Mouse (Mus musculus) E14TG2a.4 (cell line): ENCODE results near the gene Polr3gl.

Experiments
- H3K27me3 ChIP-seq: 2 replicates; pipeline ENCODE4 v1.6.1; 2014; ENCODE audit warnings: low read length, control low read depth; ENCODE audit not compliant: insufficient read depth
- H3K36me3 ChIP-seq: 2 replicates; pipeline ENCODE4 v1.6.1; 2014; ENCODE audit warnings: low read length, control low read depth; ENCODE audit not compliant: insufficient read depth
- H3K4me1 ChIP-seq: replicated peaks from 2 replicates; pipeline ENCODE4 v1.6.1; 2014; ENCODE audit warnings: low read depth, low read length, control low read depth
- H3K4me3 ChIP-seq: replicated peaks from 2 replicates; pipeline ENCODE4 v1.5.1; 2014; ENCODE audit warnings: mild to moderate bottlenecking, low read length
- H3K9me3 ChIP-seq: 2 replicates; pipeline ENCODE4 v1.6.1; 2014; ENCODE audit warnings: low read length, control low read depth
- CTCF ChIP-seq: conservative IDR thresholded peaks from 2 replicates; pipeline ENCODE4 v1.5.1; 2014; ENCODE audit warnings: low read length
- NANOG ChIP-seq: IDR thresholded peaks from 2 replicates; pipeline ENCODE4 v1.6.1; 2014; ENCODE audit warnings: borderline replicate concordance, low read length, mixed read lengths
- POU5F1 ChIP-seq: IDR thresholded peaks from 2 replicates; pipeline ENCODE4 v1.6.1; 2014; ENCODE audit warnings: low read length, borderline replicate concordance

The Polr3gl gene

DNA sequence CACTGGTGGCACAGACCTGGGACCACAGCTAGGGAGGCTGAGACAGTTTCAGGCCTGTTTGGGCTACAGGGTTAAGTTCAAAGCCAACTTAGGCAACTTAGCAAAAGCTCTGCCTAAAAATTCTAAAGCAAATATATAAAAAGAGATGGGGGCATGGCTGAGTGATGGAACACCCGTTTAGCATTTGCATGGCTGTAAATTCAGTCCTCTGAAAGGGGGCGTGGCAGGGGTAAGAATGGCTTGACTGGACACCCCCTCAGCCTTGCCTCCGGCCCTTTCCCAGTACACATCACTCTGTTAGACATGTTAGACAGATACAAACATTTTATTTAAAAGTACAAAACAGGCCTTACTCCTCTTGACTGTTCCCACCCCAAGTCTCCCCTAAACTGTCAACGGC, 16.4 kb downstream of the Polr3gl start:
- H3K36me3 ChIP-seq: peaks cover 25% of the 10 kb centered on the region
- TF ChIP-seq POU5F1: no peak
- no peak for TF ChIP-seq CTCF
- no peak for TF ChIP-seq NANOG
- H3K27me3 ChIP-seq: no peaks in the 10 kb centered on the region
- H3K4me3 ChIP-seq: peak overlapping the region; percentile 68
- H3K9me3 ChIP-seq: no peaks in the 10 kb centered on the region
- H3K4me1 ChIP-seq: peaks cover 95% of the 10 kb centered on the region

DNA sequence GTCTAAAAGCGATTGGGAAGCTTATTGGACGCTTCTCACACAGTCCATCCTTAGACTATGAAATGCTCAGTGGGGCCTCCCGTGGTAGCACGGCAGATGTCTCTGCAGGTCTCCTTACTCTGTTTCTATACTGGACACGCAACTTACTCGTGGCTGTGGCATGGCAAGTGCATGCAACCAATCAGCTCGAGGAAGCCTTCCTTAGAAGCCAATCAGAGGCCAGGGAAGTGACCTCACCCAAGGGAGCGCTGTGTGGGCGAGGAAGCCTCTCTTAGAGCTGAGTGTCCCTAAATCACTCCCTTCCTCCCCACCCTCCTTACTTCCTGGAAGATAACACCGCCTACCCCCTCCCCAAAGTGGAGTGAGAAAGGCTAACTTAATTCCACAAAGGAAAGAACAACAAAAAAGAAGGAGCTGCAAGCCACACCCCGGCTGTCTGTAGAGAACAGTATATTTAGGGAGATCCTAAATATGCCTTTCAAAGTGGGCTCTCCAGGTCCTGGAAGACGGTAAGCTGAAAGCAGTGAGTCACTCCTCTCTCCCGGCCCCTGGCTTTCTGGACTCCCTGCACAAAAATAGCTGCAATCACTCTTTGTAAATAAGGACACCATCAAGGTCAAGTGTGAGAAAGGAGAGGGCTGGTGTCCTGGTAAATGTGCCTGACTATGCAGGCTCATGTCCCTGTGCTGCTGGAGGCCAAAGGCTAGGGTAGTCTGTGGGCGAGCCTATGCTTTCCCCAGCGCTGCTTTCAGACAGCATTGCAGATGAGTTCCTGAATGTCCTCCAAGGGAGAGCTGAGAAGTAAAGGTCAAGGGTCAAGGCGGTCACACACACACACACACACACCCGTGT, 17.1 kb downstream of the Polr3gl start, which contains the start of gene Gm16253:
Gene Gm16253, plus strand, starts transcription at position 295 of the 852 bp plus-strand sequence.
- Histone ChIP-seq H3K4me3 (peak within 1 kb of the TSS; percentile 68), H3K9me3 (no peaks in the 10 kb centered on the region), H3K4me1 (peaks cover 90% of the 10 kb centered on the region), H3K27me3 (no peaks in the 10 kb centered on the region), H3K36me3 (peaks cover 25% of the 10 kb centered on the region)
- TF ChIP-seq NANOG: no peak
- TF ChIP-seq CTCF: no peak

DNA sequence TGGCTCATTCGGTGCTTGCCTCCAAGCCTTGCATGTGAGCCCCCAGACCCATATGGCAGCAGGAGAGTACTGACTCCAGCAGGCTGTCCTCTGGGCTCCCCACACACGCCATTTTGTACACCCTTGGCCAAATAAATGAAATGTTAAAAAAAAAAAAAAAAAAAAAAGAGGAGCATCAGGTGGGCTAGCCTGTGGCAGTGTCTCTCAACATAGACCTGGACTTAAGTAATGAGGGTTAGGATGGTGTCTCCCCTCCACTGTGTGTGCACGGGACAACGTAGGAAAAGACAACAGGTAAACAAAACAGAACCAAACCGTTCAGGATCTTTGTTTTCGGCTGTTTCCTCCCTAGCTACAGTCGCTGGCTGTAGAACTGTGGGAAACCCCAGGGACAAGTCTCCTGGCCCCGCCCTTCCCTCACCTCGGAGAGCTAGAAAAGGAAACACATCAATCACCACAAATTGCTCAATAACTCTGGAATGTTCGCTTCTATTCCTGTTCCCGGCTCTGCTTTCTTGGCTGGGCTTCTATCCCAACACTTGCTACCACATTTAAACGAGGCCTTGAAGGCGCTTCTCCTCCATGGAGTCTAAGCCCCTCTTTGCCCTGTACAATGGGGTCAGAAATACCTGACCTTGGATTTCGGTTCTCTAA, 17.8 kb downstream of the Polr3gl start:
- Histone ChIP-seq H3K4me3 (peak overlapping the region; percentile 68), H3K27me3 (no peaks in the 10 kb centered on the region), H3K9me3 (no peaks in the 10 kb centered on the region), H3K4me1 (peaks cover 89% of the 10 kb centered on the region), H3K36me3 (peaks cover 19% of the 10 kb centered on the region)
- no peak for TF ChIP-seq NANOG
- TF ChIP-seq POU5F1: no peak
- TF ChIP-seq CTCF: no peak

DNA sequence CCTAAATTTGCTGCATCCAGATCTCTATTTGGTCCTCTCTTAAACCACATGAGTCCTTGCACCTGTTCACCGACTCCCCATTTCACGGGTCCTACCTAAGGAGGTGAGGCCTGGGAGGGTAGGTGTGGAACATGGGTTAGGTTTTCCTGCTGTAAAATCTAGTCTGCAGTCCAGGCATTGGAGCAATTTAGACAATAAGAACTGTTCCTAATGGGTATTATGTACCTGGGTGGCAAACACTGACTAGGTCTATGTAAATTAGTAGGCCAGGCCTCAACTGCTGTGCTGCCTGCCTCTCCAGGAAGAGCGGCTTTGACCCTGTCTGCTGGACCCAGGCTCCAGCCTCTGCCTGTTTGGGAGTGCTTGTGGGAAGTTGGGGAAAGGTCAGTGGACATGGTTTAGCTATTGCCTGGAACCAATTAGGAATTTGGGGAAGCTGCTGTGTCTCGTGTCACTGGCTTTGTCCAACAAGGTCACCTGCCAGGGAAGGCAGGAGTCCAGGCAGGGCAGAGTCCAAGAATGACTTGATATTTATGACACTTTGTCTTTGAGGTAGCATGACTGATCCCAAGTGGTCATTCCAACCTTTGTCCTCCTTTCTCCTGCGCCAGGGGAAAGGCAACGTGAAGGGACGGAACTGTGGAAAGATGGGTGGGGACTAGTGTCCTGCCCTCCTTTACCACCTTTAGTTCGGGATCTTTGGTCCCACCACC, 18.6 kb downstream of the Polr3gl start:
- TF ChIP-seq CTCF (no peak), NANOG (no peak), POU5F1 (no peak)
- H3K4me3 ChIP-seq: peak overlapping the region; percentile 68
- H3K9me3 ChIP-seq: no peaks in the 10 kb centered on the region
- peaks cover 19% of the 10 kb centered on the region for H3K36me3 ChIP-seq
- H3K4me1 ChIP-seq: peaks cover 89% of the 10 kb centered on the region
- no peaks in the 10 kb centered on the region for H3K27me3 ChIP-seq

DNA sequence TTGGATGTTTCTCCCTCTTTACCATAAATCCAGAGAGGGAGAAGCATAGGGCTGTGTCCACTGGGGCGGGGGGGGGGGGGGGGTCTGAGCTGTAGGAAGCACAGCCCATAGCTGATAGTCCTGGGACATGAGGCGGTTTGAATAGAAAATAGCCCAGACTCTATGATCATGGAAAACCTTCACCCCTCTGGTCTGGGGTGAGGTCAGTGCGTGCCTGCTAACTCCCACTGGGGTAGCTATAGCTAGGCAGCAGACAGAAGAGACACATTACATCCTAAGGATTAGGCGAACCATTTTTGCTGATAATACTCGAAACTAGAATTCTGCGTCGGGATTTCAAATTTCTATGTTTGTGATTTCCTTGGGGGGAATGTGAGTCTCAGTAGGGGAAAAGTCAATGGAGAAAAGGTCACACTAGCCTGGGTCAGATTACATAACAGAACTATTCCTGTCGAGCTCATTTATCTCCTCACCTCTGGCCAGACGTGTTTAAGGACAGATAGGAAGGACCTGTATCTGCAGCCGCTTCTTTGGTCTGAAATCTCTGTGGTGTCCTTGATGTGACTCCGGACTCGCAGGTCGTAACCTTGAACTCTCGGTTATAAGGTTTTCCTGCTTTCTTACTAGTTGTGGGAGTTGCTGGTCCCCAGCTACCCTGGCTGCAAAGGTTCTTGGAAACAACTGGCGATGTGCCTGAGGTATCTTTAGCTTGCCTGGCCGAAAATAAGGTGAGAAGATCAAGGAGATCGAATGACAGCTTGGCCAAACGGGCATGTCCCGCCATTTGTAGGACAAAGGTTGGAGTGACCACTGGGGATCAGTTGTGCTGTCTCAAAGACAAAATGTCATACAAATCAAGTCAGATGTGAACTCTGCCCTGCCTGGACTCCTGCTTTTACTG, 20.1 kb downstream of the Polr3gl start:
- H3K9me3 ChIP-seq: no peaks in the 10 kb centered on the region
- H3K27me3 ChIP-seq: no peaks in the 10 kb centered on the region
- H3K36me3 ChIP-seq: peaks cover 8% of the 10 kb centered on the region
- TF ChIP-seq CTCF (no peak), POU5F1 (no peak), NANOG (no peak)
- peak overlapping the region; percentile 43 for H3K4me3 ChIP-seq
- peaks cover 89% of the 10 kb centered on the region for H3K4me1 ChIP-seq

DNA sequence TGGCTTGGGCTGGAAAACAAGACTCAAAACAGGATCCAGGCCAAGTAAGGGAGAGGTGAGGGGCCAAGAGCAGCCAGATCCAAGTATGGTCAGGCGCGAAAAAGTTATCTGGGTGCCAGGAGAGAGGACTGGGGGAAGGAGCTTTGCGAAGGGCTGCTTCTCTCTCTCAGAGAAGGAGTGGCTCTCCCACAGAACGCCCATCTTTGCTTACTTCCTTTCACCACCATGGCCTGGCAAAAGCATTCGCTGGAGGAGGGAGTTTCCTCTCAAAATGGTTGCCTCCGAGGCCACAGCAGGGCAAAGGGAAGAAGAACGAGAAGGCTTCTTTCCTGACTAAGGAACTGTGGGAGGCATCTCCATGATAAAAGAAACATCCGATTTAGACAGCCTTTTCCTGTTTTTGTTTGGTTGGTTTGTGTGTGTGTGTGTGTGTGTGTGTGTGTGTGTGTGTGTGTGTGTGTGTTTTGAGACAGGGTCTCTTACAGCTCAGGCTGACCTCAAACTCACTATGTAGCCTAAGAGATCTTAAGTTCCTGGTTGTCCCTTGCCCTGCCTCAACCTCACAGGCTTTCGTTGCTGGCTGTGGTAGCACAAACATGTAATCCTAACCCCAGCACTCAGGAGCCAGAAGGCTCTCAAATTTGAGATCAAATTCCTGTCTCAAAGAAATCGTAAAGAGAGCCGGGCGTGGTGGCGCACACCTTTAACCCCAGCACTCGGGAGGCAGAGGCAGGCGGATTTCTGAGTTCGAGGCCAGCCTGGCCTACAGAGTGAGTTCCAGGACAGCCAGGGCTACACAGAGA, 21.9 kb downstream of the Polr3gl start:
- Histone ChIP-seq H3K36me3 (peaks cover 5% of the 10 kb centered on the region; the same call in 1 of the 2 replicates), H3K4me1 (peaks cover 89% of the 10 kb centered on the region), H3K4me3 (peak overlapping the region; percentile 71), H3K9me3 (no peaks in the 10 kb centered on the region), H3K27me3 (no peaks in the 10 kb centered on the region)
- TF ChIP-seq POU5F1 (peak; percentile 43; the same call in 1 of the 2 replicates), NANOG (0 out of 2 replicates have a peak, but pooled peaks have one; percentile 11), CTCF (no peak)

DNA sequence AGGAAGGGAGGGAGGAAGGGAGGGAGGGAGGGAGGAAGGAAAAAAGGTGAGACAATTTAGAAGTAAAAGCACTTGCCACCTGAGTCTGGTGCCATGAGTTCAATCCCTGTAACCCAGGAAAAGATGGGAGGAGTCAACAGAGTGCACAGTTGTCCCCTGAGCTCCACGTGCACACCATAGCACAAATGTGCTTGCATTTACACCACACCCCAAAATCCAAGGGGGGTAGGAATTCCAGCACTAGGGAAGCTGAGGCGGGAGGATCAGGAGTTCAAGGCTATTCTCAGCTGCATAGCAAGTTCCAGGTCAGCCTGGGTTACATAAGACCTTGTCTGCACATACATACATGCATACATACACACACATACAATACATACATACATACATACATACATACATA, 22.6 kb downstream of the Polr3gl start:
- Histone ChIP-seq H3K4me1 (peaks cover 92% of the 10 kb centered on the region), H3K9me3 (no peaks in the 10 kb centered on the region), H3K27me3 (no peaks in the 10 kb centered on the region), H3K4me3 (peak overlapping the region; percentile 71), H3K36me3 (peaks cover 5% of the 10 kb centered on the region; the same call in 1 of the 2 replicates)
- TF ChIP-seq POU5F1: no peak
- no peak for TF ChIP-seq NANOG
- TF ChIP-seq CTCF: no peak
